Comparison of ENCODE assay signal across 8 mouse cellular contexts in genomic region chr12:76533377-76534222, GRCm38 (mm10). TPM values are rescaled to one million over a fixed set of nuclear protein-coding genes. Genes with fewer than 3 reads are reported as not detected.
DNase-seq lines count a peak whose midpoint lies in the region; ATAC-seq and TF ChIP-seq lines count a peak whose summit lies in the region.

No protein-coding gene starts in this region.

- peak; percentile 82 for ATAC-seq in forebrain, embryonic 13.5 days

- H3K79me2 ChIP-seq in macrophage (ENCODE audit: inconsistent target), result peaks cover 43% of the 10 kb centered on the region

- peak overlapping the region; percentile 95 for H3K4me2 ChIP-seq in forebrain, embryonic 13.5 days

- TF ChIP-seq CTCF in E14TG2a.4 (conservative IDR thresholded peaks at IDR 0.05; ENCODE audit: low read length), result no peak
- TF ChIP-seq CTCF in bone marrow macrophage, adult 2 months (IDR thresholded peaks at IDR 0.05; ENCODE audit: low read depth, low read length), result no peak

- intact Hi-C loops in heart, postnatal 36 days (cut with DNase I), result loop anchor here (2.0 to 5.0 kb wide), 2 partner anchors 37 to 56 kb away; no protein-coding TSS in a partner anchor

- H3K36me3 ChIP-seq in E14TG2a.4 (ENCODE audit: insufficient read depth, low read length), result no peaks in the 10 kb centered on the region
- no peaks in the 10 kb centered on the region for H3K36me3 ChIP-seq in forebrain, embryonic 13.5 days (ENCODE audit: poor library complexity, severe bottlenecking)
- H3K36me3 ChIP-seq in macrophage (ENCODE audit: inconsistent target), result no peaks in the 10 kb centered on the region

- no peaks in the 10 kb centered on the region for H3K9me3 ChIP-seq in E14TG2a.4 (ENCODE audit: low read length)
- H3K9me3 ChIP-seq in forebrain, embryonic 13.5 days (replicated peaks), result no peaks in the 10 kb centered on the region

- DNase-seq in heart, postnatal 36 days, result peak; percentile 84 to 90
- DNase-seq in layer of hippocampus, postnatal 25 days (ENCODE audit: extremely low spot score in 1 of 2, low spot score in 1 of 2), result peak; percentile 24 to 44
- peak; percentile 46 to 61 for DNase-seq in right cerebral cortex, postnatal 10 days (ENCODE audit: low spot score in 2 of 2)
- peak; percentile 77 for DNase-seq in urinary bladder, postnatal 25 days (ENCODE audit: low spot score)

- H3K4me3 ChIP-seq in E14TG2a.4 (replicated peaks; ENCODE audit: low read length) (peak overlapping the region; percentile 88), macrophage (ENCODE audit: inconsistent target) (peak overlapping the region; percentile 58)
- H3K4me3 ChIP-seq in bone marrow macrophage, adult 2 months (ENCODE audit: insufficient read depth, low read length), result peak overlapping the region; percentile 62
- H3K4me3 ChIP-seq in forebrain, embryonic 13.5 days, result peak overlapping the region; percentile 58

- H3K27ac ChIP-seq in bone marrow macrophage, adult 2 months (ENCODE audit: insufficient read depth, low read depth, low read length), result peak overlapping the region; percentile 35
- H3K27ac ChIP-seq in forebrain, embryonic 13.5 days, result no peak overlapping the region
- peak overlapping the region; percentile 90 for H3K27ac ChIP-seq in macrophage

- 1% methylated on average over 59 of the region's 74 CpGs for WGBS in forebrain, embryonic 13.5 days
- under 1% methylated on average over 62 of the region's 74 CpGs for WGBS in macrophage (ENCODE audit: missing documents)

- peaks cover 77% of the 10 kb centered on the region for H3K4me1 ChIP-seq in E14TG2a.4 (replicated peaks; ENCODE audit: low read depth, low read length)
- peaks cover 36% of the 10 kb centered on the region for H3K4me1 ChIP-seq in bone marrow macrophage, adult 2 months (ENCODE audit: control insufficient read depth, insufficient read depth, low read length)
- H3K4me1 ChIP-seq in forebrain, embryonic 13.5 days, result peaks cover 26% of the 10 kb centered on the region

- TF ChIP-seq POLR2A in bone marrow macrophage, adult 2 months (IDR thresholded peaks at IDR 0.05; ENCODE audit: borderline replicate concordance, low read depth, low read length), result 0 out of 2 replicates have a peak, but pooled peaks have one; percentile 3

- H3K27me3 ChIP-seq in E14TG2a.4 (ENCODE audit: insufficient read depth, low read length), result peaks cover 39% of the 10 kb centered on the region
- peaks cover 70% of the 10 kb centered on the region for H3K27me3 ChIP-seq in forebrain, embryonic 13.5 days

- H3K9ac ChIP-seq in forebrain, embryonic 13.5 days, result peak overlapping the region; percentile 62

RNA-seq across cellular contexts. Expression of gene Plekhg3, which starts 2.9 kb away (rescaled TPM):
- polyA plus RNA-seq in bone marrow macrophage, adult 2 months (2012; ENCODE audit: insufficient read depth, insufficient read length, missing spikeins), result 49.6 and 50.4 TPM in 2 replicates
- 0.63 and 0.97 TPM in 2 replicates for polyA plus RNA-seq in forebrain, embryonic 13.5 days (2015; fragmentation: Nextera tagmentation; extraction: Ambion mirVana)
- 10 to 100 TPM; 13.2 to 15.2 TPM for total RNA-seq in heart, postnatal 36 days (2021)
- total RNA-seq in layer of hippocampus, postnatal 25 days (2021), result 10 to 100 TPM; 23.2 to 27.5 TPM
- total RNA-seq in macrophage (2018; cell fraction: chromatin; rRNA removed), result 100 to 1,000 TPM in 8 of 26 experiments, 10 to 100 TPM in 17, 1 to 10 TPM in 1; 6.3 to 176 (median 84.9) TPM
- total RNA-seq in macrophage (2018; cell fraction: cytosol; rRNA removed), result 10 to 100 TPM in 20 of 26 experiments, 1 to 10 TPM in 6; 2.1 to 26.3 (median 14.4) TPM
- total RNA-seq in macrophage (2018; cell fraction: nucleus; rRNA removed), result 100 to 1,000 TPM in 1 of 26 experiments, 10 to 100 TPM in 20, 1 to 10 TPM in 5; 5.4 to 103 (median 30.6) TPM
- polyA plus RNA-seq in macrophage (2018), result 13.1 to 22.6 TPM (median 20.1 TPM) in 3 replicates

Comparison
In these comparisons a context has a peak if more than half of its experiments do, and no peak if none do; other contexts are left out.
1. DNase-seq: peak in every context shown above with its lines; median percentile 87 in heart, postnatal 36 days; 77 in urinary bladder, postnatal 25 days; 54 in right cerebral cortex, postnatal 10 days; 34 in layer of hippocampus, postnatal 25 days.